Mouse (Mus musculus) liver, embryonic 12.5 days (tissue): Measurements from ENCODE around the gene Frem2. TPM values are rescaled to one million over a fixed set of nuclear protein-coding genes. Genes with fewer than 3 reads are reported as not detected.

Source experiments
- ATAC-seq: fragments of 200-750 bp; cut with Nextera tagmentation; 2 replicates; pipeline ENCODE4 v1.8.0; 2017; ENCODE audit warnings: moderate number of reproducible peaks, mild to moderate bottlenecking, moderate library complexity
- H3K27ac ChIP-seq: fragments of 300-500 bp; sonication (generic); 2 replicates; pipeline ENCODE4 v1.5.1; 2016; ENCODE audit warnings: mild to moderate bottlenecking
- H3K27me3 ChIP-seq: fragments of 300-500 bp; sonication (generic); replicated peaks from 2 replicates; pipeline ENCODE4 v1.6.1; 2016; ENCODE audit warnings: mild to moderate bottlenecking, moderate library complexity
- H3K36me3 ChIP-seq: fragments of 300-500 bp; sonication (generic); 2 replicates; pipeline ENCODE4 v1.6.1; 2016; ENCODE audit warnings: mild to moderate bottlenecking, moderate library complexity
- H3K4me1 ChIP-seq: fragments of 300-500 bp; sonication (generic); 2 replicates; pipeline ENCODE4 v1.6.1; 2016
- H3K4me2 ChIP-seq: fragments of 300-500 bp; sonication (generic); 2 replicates; pipeline ENCODE4 v1.6.1; 2016; ENCODE audit warnings: mild to moderate bottlenecking, moderate library complexity
- H3K4me3 ChIP-seq: fragments of 300-500 bp; sonication (generic); 2 replicates; pipeline ENCODE4 v1.5.1; 2016; ENCODE audit warnings: mild to moderate bottlenecking, moderate library complexity
- H3K9ac ChIP-seq: fragments of 300-500 bp; sonication (generic); 2 replicates; pipeline ENCODE4 v1.6.1; 2016; ENCODE audit warnings: mild to moderate bottlenecking, moderate library complexity
- H3K9me3 ChIP-seq: fragments of 300-500 bp; sonication (generic); replicated peaks from 2 replicates; pipeline ENCODE4 v1.6.1; 2016; ENCODE audit warnings: mild to moderate bottlenecking, moderate library complexity
- WGBS: fragments of 180-500 bp; shearing (Covaris S2); methylation state at CpG from one replicate; pipeline ENCODE4 v1.1.7; 2016; ENCODE audit not compliant: insufficient replicate concordance; 5-methylcytosine and 5-hydroxymethylcytosine counted together
- polyA plus RNA-seq: library from polyadenylated mRNA; unstranded; fragments of >200 nt; fragmentation: Nextera tagmentation; extraction: Ambion mirVana; gene quantifications from 2 replicates; pipeline ENCODE4 v1.2.1, GENCODE M21; 2016

Gene Frem2
- polyA plus RNA-seq, 1 experiment from 2014 or later, result 1.1 TPM

DNA sequence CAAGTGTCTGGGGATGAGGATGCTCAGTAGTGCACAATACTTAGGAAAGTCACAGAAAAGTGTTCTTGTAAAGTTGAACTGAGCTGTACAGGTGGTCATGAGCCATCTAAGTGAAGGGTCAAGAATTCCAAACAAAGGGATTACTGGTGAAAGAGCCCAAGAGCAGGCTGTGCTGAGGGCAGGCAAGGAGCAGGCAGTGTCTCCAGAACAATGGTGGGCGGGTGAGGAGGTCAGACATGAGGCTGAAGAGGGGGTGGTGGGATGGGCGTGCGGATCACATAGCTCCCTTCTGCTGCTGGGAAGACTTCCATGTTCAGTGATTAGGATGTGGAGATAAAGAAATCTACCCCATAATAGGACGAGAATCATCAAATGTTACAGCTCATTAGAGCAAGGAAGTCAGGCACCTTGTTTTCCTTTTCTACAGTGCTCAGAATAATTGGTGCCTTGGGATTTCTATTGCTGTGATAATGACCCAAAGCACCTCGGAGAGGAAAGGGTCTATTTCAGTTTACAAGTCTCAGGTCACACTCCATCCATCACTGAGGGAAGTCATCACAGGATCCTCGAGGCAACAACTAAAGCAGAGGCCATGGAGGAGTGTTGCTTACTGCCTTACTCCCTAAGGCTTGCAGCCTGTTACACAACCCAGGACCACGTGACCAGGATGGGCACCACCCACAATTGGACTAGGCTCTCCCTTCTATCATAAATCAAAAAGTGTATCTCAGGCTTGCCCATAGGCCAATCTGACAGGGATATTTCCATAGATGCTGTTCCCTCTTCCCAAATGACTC lies 80.6 kb downstream of the Frem2 start:
- no peak overlapping the region for H3K9ac ChIP-seq
- WGBS, result 46% methylated on average over 7 of the region's 7 CpGs
- H3K4me3 ChIP-seq, result no peak overlapping the region
- no peaks in the 10 kb centered on the region for H3K36me3 ChIP-seq
- no peak for ATAC-seq
- no peak overlapping the region for H3K27ac ChIP-seq
- H3K9me3 ChIP-seq, result no peaks in the 10 kb centered on the region
- H3K27me3 ChIP-seq, result no peaks in the 10 kb centered on the region
- H3K4me1 ChIP-seq, result no peaks in the 10 kb centered on the region
- no peak overlapping the region for H3K4me2 ChIP-seq

DNA sequence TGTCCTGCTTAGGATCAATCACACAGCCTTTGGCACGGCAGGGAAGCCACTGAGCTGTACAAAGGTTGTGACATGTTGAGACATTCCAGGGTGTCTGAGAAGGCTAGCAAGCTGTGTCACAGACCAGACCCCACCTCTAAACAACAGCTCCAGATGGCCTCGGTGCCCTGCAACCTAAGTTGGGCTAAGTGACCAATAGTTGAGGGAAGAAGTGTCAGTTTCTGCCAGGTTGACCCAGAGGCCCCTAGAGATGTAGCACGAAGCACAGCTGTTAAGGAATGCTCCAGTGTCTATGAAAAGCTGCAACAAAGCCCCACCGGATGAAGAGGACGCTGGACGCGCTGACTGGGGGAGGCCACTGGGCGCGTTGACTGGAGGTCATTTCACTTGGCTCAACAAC lies 83.0 kb downstream of the Frem2 start:
- H3K27ac ChIP-seq, result no peak overlapping the region
- no peaks in the 10 kb centered on the region for H3K27me3 ChIP-seq
- H3K4me3 ChIP-seq, result no peak overlapping the region
- no peak overlapping the region for H3K4me2 ChIP-seq
- ATAC-seq, result no peak
- no peaks in the 10 kb centered on the region for H3K36me3 ChIP-seq
- H3K4me1 ChIP-seq, result no peaks in the 10 kb centered on the region
- H3K9ac ChIP-seq, result no peak overlapping the region
- no peaks in the 10 kb centered on the region for H3K9me3 ChIP-seq
- WGBS, result 83% methylated on average over 9 of the region's 9 CpGs

DNA sequence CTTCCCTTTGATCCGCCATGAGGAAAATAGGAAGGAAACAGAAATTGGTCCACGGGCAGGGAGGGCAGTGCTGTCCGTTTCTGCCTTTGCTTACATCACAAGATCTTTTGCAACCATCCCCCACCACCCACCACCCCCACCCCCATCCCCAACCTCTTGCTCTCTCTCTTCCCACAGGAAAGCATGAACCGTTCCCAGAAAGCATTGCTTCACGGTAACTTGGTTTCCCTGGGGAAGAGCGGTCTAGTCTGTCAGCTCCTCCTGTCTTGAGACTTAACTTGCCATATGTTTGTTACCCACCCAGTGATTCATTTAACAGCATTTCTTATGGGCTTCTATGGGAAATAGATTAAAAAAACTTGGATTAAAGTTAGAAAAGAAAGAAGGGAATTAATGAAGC lies 85.5 kb downstream of the Frem2 start:
- H3K4me3 ChIP-seq, result no peak overlapping the region
- no peak overlapping the region for H3K9ac ChIP-seq
- no peaks in the 10 kb centered on the region for H3K27me3 ChIP-seq
- no peak overlapping the region for H3K4me2 ChIP-seq
- no peaks in the 10 kb centered on the region for H3K36me3 ChIP-seq
- no peak for ATAC-seq
- H3K27ac ChIP-seq, result no peak overlapping the region
- H3K9me3 ChIP-seq, result no peaks in the 10 kb centered on the region
- H3K4me1 ChIP-seq, result no peaks in the 10 kb centered on the region
- 40% methylated on average over 6 of the region's 6 CpGs for WGBS

DNA sequence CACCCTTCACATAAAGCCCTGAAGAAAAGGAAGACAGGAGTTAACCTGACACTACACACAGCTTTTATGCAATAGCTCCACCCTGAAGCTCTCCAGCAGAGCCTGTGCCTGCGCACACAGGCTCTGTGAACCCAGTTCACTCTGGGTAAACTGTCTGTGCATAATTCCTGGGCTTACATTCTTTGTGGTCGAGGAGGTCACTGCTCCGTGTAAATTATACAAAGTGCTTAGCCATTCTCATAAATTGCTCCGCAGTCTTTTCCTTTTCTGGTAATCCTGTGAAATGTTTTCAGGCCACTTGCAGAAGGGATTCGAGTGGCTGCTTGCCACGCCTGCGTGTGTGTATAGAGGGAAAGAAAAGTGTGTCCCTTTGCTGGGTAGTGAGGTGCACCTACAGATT lies 92.6 kb downstream of the Frem2 start:
- no peaks in the 10 kb centered on the region for H3K9me3 ChIP-seq
- H3K27me3 ChIP-seq, result no peaks in the 10 kb centered on the region
- H3K27ac ChIP-seq, result no peak overlapping the region
- 67% methylated on average over 7 of the region's 7 CpGs for WGBS
- no peak overlapping the region for H3K4me3 ChIP-seq
- no peak for ATAC-seq
- H3K4me1 ChIP-seq, result peaks cover 11% of the 10 kb centered on the region
- no peak overlapping the region for H3K9ac ChIP-seq
- no peak overlapping the region for H3K4me2 ChIP-seq
- H3K36me3 ChIP-seq, result no peaks in the 10 kb centered on the region

DNA sequence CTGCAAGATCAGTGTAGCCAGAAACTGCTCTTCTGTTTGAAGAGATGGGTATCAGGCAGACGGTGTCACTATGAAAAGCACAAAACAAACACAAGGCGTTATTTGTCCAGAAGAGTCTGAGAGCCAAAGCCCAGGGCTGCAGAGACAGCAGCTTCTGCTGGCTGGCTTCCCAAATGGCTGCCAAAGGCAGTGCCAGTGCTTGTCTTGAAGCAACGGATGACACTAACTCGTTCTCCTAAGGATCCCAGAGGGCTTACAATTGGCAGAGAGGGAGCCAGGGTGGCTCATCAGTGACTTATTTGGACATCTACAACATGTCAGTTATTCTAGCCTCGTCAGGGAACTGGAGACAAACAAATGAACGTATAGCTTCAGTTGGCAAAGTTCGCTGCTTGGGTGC lies 93.4 kb downstream of the Frem2 start:
- no peak overlapping the region for H3K9ac ChIP-seq
- no peaks in the 10 kb centered on the region for H3K9me3 ChIP-seq
- no peak overlapping the region for H3K4me2 ChIP-seq
- no peak overlapping the region for H3K27ac ChIP-seq
- no peaks in the 10 kb centered on the region for H3K36me3 ChIP-seq
- peaks cover 11% of the 10 kb centered on the region for H3K4me1 ChIP-seq
- H3K4me3 ChIP-seq, result no peak overlapping the region
- no peak for ATAC-seq
- 55% methylated on average over 7 of the region's 7 CpGs for WGBS
- no peaks in the 10 kb centered on the region for H3K27me3 ChIP-seq

DNA sequence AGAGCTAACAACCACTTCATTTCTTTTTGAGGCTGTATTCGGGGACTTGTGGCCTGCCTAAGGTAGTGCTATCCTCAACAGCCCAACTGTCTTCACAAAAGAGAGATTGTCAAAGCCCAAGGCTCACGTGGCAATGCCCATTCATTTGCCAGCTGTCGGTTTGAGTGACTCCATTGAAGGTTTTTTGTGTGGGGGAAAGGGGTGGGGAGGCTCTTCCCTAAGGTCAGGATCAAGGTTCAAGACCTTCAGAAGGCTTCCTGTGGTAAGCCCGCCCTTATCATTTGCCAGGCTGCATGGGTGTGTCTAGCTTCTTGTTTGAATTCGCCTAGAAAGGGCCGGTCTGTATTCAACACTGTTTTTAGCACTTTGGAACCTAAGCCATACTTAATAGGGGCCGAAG lies 95.3 kb downstream of the Frem2 start:
- Histone ChIP-seq H3K36me3 (no peaks in the 10 kb centered on the region), H3K4me2 (no peak overlapping the region), H3K4me1 (peaks cover 11% of the 10 kb centered on the region), H3K9me3 (no peaks in the 10 kb centered on the region), H3K27ac (no peak overlapping the region), H3K4me3 (no peak overlapping the region), H3K9ac (no peak overlapping the region), H3K27me3 (no peaks in the 10 kb centered on the region)
- 44% methylated on average over 7 of the region's 7 CpGs for WGBS
- peak; percentile 69 for ATAC-seq

DNA sequence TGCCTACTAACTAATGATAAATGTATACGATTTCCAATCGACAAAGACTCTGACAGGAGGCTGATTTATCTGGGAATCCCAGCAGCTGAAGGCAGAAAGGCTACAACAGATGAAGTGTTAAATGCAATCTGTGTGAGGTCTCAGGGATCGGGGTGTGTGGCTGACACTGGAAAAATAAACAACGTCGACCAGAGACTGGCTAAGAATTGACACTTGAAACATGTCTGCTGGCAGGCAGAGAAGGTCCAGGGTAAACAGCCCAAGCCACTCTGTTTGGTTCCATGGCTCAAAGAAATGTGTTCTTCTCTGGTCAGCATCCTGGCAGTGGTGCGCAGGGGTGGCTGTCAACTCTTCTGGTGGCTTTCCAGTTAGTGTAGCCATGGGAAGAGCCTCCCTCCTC lies 98.1 kb downstream of the Frem2 start:
- WGBS, result 48% methylated on average over 6 of the region's 6 CpGs
- H3K9me3 ChIP-seq, result no peaks in the 10 kb centered on the region
- H3K36me3 ChIP-seq, result no peaks in the 10 kb centered on the region
- no peaks in the 10 kb centered on the region for H3K27me3 ChIP-seq
- no peak overlapping the region for H3K4me2 ChIP-seq
- ATAC-seq, result no peak
- H3K9ac ChIP-seq, result no peak overlapping the region
- no peak overlapping the region for H3K27ac ChIP-seq
- no peak overlapping the region for H3K4me3 ChIP-seq
- H3K4me1 ChIP-seq, result peaks cover 11% of the 10 kb centered on the region

DNA sequence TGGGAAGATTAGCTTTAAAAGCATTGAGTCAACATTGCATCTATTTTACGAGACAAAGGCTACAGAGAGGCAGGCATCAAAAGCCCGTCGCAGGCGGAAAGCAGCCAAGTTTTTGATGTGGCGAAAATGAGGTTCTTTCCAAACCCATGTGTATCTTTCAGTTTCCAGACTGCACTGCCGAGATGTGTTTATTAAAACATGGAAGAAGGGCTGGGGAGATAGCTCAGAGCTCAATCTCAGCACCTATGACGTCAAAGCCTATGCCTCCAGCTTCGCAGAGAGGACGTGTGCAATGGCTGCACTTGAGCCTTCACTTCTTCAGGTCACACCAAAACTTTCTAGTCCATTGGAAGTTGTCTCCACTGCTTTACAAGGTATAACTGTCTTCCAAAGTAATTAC lies 98.9 kb downstream of the Frem2 start:
- H3K9ac ChIP-seq, result no peak overlapping the region
- no peak overlapping the region for H3K4me2 ChIP-seq
- no peaks in the 10 kb centered on the region for H3K9me3 ChIP-seq
- peaks cover 11% of the 10 kb centered on the region for H3K4me1 ChIP-seq
- H3K27me3 ChIP-seq, result no peaks in the 10 kb centered on the region
- no peaks in the 10 kb centered on the region for H3K36me3 ChIP-seq
- no peak overlapping the region for H3K27ac ChIP-seq
- H3K4me3 ChIP-seq, result no peak overlapping the region
- 67% methylated on average over 9 of the region's 9 CpGs for WGBS
- no peak for ATAC-seq

DNA sequence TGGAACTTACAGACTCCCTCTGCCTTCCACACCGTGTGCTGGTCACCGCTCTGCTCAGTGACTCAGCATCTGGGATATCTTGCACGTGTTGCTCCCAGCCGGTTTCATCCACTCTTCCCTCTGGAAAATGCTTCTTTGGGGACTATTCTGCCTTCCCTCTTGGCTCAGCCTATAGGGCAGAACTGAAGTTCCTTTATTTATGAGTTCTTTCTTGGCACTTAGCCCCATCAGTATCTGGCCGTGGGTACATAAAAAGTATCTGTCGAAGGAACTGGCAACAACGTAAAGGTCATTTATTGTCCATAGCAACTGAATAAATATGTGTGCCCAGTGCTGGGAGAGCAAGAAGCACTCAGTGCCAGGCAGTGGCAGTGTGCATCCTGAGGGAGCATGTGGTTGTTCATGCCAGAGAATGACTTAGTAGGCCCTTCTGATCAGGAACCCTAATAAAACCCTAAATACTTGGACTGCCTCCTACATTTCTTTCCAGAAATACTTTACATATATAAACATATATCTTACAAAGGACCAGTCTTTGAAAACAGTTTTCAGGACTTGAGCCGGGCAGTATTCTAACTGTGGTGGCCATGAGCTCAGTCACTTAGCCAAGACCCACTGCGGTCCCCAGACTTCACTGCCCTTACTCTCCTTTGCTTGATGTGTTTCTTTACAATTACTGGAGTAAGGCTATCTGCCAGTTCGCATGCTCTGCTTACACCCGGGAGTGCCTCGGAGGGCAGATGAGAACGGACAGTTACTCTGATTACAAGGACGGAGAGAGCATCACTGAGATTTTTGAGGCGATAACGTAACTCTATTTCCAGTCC lies 99.6 kb downstream of the Frem2 start:
- ATAC-seq, result no peak
- Histone ChIP-seq H3K9ac (no peak overlapping the region), H3K27me3 (no peaks in the 10 kb centered on the region), H3K4me1 (peaks cover 11% of the 10 kb centered on the region), H3K9me3 (no peaks in the 10 kb centered on the region), H3K36me3 (no peaks in the 10 kb centered on the region), H3K27ac (no peak overlapping the region), H3K4me3 (no peak overlapping the region), H3K4me2 (no peak overlapping the region)
- 77% methylated on average over 16 of the region's 16 CpGs for WGBS

DNA sequence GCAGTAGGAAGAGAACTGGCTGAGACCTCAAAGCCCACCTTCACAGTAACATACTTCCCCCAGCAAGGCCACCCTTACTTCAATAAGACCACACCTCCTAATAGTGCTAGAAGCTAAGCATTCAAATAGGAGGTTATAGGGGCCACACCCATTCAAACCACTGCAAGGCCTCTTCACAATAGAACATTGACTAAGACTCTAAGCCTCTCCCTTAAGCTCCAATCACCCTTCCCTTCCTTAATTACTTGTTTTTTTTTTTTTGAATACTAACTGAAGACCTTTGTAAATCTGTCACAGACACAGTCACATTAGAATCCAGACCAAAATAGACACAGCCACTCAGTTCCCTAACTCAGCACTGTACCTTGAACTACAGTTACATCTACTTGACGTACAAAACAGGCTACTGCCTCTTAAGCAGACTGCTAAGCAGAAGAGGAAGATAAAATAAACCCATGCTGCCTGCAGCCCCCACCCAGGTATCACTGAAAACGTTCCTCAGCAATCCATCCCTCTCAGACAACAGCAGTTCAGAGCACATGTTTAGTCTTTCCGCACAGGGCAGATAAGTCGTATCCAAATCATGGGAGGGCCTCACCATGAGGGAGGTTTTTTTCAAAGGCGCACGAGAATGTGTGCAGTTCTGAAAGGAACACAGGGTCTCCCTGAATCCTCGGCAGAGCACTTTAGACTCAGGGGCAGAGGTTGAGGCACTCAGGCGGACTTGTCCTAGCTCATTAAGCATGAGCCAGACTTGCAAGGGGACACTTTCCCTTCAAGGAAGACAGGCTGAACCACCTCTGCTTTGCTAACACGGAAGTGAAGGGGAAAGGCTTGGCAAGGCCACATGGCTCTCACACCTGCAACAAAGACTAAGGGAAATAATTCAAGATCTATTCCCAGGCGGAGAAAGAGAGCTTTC lies 101.9 kb downstream of the Frem2 start:
- no peaks in the 10 kb centered on the region for H3K27me3 ChIP-seq
- no peaks in the 10 kb centered on the region for H3K36me3 ChIP-seq
- no peak overlapping the region for H3K9ac ChIP-seq
- no peak overlapping the region for H3K27ac ChIP-seq
- no peaks in the 10 kb centered on the region for H3K9me3 ChIP-seq
- H3K4me1 ChIP-seq, result no peaks in the 10 kb centered on the region
- H3K4me2 ChIP-seq, result no peak overlapping the region
- ATAC-seq, result no peak
- no peak overlapping the region for H3K4me3 ChIP-seq
- 46% methylated on average over 10 of the region's 10 CpGs for WGBS

DNA sequence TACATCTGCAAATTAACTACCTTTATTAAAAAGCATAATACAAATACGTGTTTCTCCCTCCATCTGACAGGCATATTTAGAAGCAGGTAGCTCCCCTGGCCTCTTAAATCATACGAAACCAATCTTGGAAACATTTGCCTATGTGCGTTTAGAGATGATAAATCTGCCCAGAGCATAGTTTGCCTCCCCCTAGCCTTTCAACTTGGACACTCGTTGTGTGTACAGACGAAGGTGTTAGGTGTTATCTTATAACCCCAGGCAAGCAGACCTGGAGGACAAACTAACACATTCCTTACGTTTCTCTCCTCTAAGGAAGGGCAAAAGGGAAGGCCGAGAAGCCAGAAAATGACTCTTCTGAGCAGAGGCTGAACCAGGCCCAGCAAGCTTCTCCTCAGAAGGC lies 104.5 kb downstream of the Frem2 start:
- H3K36me3 ChIP-seq, result no peaks in the 10 kb centered on the region
- no peak for ATAC-seq
- H3K27ac ChIP-seq, result no peak overlapping the region
- H3K9ac ChIP-seq, result no peak overlapping the region
- H3K4me1 ChIP-seq, result no peaks in the 10 kb centered on the region
- no peaks in the 10 kb centered on the region for H3K9me3 ChIP-seq
- no peaks in the 10 kb centered on the region for H3K27me3 ChIP-seq
- no peak overlapping the region for H3K4me2 ChIP-seq
- WGBS, result 48% methylated on average over 7 of the region's 7 CpGs
- H3K4me3 ChIP-seq, result no peak overlapping the region

DNA sequence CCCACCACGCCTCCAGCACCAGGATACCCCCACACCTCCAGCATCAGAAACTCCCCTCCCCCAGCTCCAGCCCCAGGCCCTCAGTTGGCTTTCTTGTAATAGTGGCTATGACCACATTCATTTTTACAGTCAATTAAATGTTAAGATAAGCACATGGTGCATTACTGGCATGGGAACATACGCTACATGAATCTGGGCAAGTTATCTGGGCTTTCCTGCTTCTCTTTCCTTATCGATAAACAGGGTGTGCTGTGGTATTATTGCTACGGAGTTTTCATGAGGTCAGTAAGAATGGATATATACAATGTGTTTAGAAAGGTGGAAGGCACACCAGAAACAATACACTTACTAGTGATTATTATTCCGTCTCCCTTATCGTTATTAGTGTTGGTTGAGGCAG lies 125.1 kb downstream of the Frem2 start:
- Histone ChIP-seq H3K36me3 (no peaks in the 10 kb centered on the region), H3K9me3 (no peaks in the 10 kb centered on the region), H3K27ac (no peak overlapping the region), H3K27me3 (no peaks in the 10 kb centered on the region), H3K4me1 (no peaks in the 10 kb centered on the region), H3K4me2 (no peak overlapping the region), H3K9ac (no peak overlapping the region), H3K4me3 (no peak overlapping the region)
- 66% methylated on average over 6 of the region's 6 CpGs for WGBS
- ATAC-seq, result no peak
